Mouse (Mus musculus): ENCODE data around the gene Cdc42ep4. TPM values are rescaled to one million over a fixed set of nuclear protein-coding genes. Genes with fewer than 3 reads are reported as not detected.

Gene Cdc42ep4
- total and polyA plus RNA-seq, 2 experiments from 2014 or later = 75.4 to 102 TPM

DNA sequence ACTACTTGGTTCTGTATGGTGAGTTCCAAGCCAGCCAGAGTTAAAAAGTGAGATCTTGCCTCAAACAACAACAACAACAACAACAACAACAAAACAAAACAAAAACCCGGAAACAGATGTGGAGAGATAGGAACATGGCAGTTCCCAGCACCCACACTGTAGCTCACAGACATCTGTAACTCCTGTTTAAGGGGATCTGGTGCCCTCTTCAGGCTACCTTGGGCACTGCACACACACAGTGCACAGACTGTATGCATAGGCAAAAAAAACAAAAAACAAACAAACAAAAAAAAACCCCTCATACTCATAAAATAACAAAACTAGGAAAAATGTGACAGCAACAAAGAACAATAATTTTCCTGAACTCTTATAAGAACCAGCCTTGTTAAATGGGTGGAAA lies 8.7 kb downstream of the Cdc42ep4 start:
- TF ChIP-seq CTCF (IDR thresholded peaks at IDR 0.05; ENCODE audit: low read depth) = peak; percentile 45
- H3K9ac ChIP-seq = no peak overlapping the region
- no peaks in the 10 kb centered on the region for H3K27me3 ChIP-seq (ENCODE audit: insufficient read depth, low read length)
- H3K4me2 ChIP-seq (ENCODE audit: low read depth) = no peak overlapping the region
- H3K27ac ChIP-seq (ENCODE audit: low read depth, low read length) = no peak overlapping the region
- ATAC-seq = no peak
- H3K4me3 ChIP-seq (ENCODE audit: low read depth, low read length) = no peak overlapping the region
- H3K4me1 ChIP-seq (ENCODE audit: insufficient read depth) = 0 out of 2 replicates have a peak, but pooled peaks cover under 1% of the 10 kb centered on the region
- no peaks in the 10 kb centered on the region for H3K9me3 ChIP-seq (ENCODE audit: low read length)
- WGBS = 92% methylated on average over 1 of the region's 1 CpGs
- peaks cover 9% of the 10 kb centered on the region for H3K36me3 ChIP-seq (ENCODE audit: insufficient read depth)
- DNase-seq = no peak

DNA sequence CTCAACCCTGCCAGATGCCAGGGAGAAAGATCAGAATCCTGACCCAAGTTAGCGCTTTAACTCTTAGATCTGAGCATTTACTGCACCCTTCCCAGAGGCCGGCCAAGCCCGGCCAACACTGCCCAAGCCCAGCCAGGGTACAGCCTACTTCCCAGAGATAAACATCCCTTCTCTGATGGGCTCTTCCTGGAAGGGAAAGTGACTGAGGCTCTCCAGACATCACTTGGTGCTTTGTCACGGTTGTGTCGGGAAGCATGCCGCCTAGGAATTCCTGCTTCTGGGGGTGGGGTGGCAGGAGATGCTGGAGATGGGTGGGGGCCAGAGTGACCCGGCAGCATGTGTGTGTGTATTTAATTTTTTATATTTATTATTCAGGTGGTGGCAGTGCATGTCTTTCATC lies 11.6 kb downstream of the Cdc42ep4 start:
- 0 out of 2 replicates have a peak, but pooled peaks cover 5% of the 10 kb centered on the region for H3K36me3 ChIP-seq (ENCODE audit: insufficient read depth)
- no peak overlapping the region for H3K9ac ChIP-seq
- H3K4me1 ChIP-seq (ENCODE audit: insufficient read depth) = no peaks in the 10 kb centered on the region
- H3K9me3 ChIP-seq (ENCODE audit: low read length) = no peaks in the 10 kb centered on the region
- H3K4me3 ChIP-seq (ENCODE audit: low read depth, low read length) = no peak overlapping the region
- no peak for ATAC-seq
- no peak overlapping the region for H3K4me2 ChIP-seq (ENCODE audit: low read depth)
- TF ChIP-seq CTCF (IDR thresholded peaks at IDR 0.05; ENCODE audit: low read depth) = no peak
- 88% methylated on average over 7 of the region's 7 CpGs for WGBS
- H3K27ac ChIP-seq (ENCODE audit: low read depth, low read length) = no peak overlapping the region
- H3K27me3 ChIP-seq (ENCODE audit: insufficient read depth, low read length) = no peaks in the 10 kb centered on the region
- DNase-seq = no peak

DNA sequence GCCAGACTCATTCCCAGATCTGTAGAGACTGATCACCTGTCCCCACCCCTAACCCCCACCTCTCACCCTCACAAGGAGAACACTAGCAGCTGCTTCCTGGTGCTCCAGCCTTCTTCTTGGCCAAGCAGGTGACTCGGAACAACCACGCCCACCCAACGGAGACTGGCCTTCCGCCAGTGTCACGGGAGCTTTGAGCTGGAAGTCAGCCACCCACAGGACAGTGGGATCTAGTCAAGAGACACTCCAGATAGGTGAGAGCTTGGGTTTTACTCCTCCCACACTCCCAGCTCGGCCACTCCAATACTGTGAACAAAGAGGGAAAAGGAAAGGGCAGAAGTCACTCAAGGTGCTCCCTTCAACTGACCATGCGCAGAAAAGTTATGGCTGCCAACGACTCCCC lies 12.5 kb downstream of the Cdc42ep4 start:
- no peak overlapping the region for H3K4me2 ChIP-seq (ENCODE audit: low read depth)
- no peaks in the 10 kb centered on the region for H3K27me3 ChIP-seq (ENCODE audit: insufficient read depth, low read length)
- TF ChIP-seq CTCF (IDR thresholded peaks at IDR 0.05; ENCODE audit: low read depth) = no peak
- H3K9me3 ChIP-seq (ENCODE audit: low read length) = no peaks in the 10 kb centered on the region
- ATAC-seq (no peak), DNase-seq (no peak)
- H3K4me3 ChIP-seq (ENCODE audit: low read depth, low read length) = no peak overlapping the region
- H3K4me1 ChIP-seq (ENCODE audit: insufficient read depth) = no peaks in the 10 kb centered on the region
- H3K27ac ChIP-seq (ENCODE audit: low read depth, low read length) = no peak overlapping the region
- H3K9ac ChIP-seq = no peak overlapping the region
- WGBS = 78% methylated on average over 8 of the region's 8 CpGs
- H3K36me3 ChIP-seq (ENCODE audit: insufficient read depth) = 0 out of 2 replicates have a peak, but pooled peaks cover 3% of the 10 kb centered on the region

- Histone ChIP-seq H3K27me3 (ENCODE audit: insufficient read depth, low read length) (no peaks in the 10 kb centered on the region), H3K4me3 (ENCODE audit: low read depth, low read length) (no peak overlapping the region), H3K36me3 (ENCODE audit: insufficient read depth) (no peaks in the 10 kb centered on the region), H3K9me3 (ENCODE audit: low read length) (no peaks in the 10 kb centered on the region), H3K27ac (ENCODE audit: low read depth, low read length) (no peak overlapping the region), H3K4me2 (ENCODE audit: low read depth) (no peak overlapping the region), H3K4me1 (ENCODE audit: insufficient read depth) (no peaks in the 10 kb centered on the region), H3K9ac (no peak overlapping the region)
- WGBS = 77% methylated on average over 8 of the region's 8 CpGs
- ATAC-seq (no peak), DNase-seq (no peak)
- no peak for TF ChIP-seq CTCF (IDR thresholded peaks at IDR 0.05; ENCODE audit: low read depth)
Observed at GRCm38 (mm10) chr11:113737912-113738311, 13.8 kb downstream of the Cdc42ep4 start.

DNA sequence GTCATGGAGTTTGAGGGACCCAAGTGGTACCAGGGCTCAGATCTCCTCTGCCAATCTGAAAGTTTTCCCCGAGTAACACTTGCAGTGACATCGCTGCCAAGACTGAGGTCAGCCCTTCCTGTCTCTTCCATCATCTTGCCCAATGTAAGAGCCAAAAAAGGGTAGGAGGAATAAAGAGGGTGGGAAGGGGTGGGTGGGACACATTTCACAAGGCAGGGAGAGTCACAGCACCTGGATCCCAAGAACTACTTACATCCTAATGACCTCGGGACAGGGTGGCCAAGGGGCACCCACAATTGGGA lies 14.2 kb downstream of the Cdc42ep4 start:
- TF ChIP-seq CTCF (IDR thresholded peaks at IDR 0.05; ENCODE audit: low read depth) = no peak
- Histone ChIP-seq H3K27ac (ENCODE audit: low read depth, low read length) (no peak overlapping the region), H3K4me1 (ENCODE audit: insufficient read depth) (no peaks in the 10 kb centered on the region), H3K4me3 (ENCODE audit: low read depth, low read length) (no peak overlapping the region), H3K9ac (no peak overlapping the region), H3K9me3 (ENCODE audit: low read length) (no peaks in the 10 kb centered on the region), H3K4me2 (ENCODE audit: low read depth) (no peak overlapping the region), H3K36me3 (ENCODE audit: insufficient read depth) (no peaks in the 10 kb centered on the region), H3K27me3 (ENCODE audit: insufficient read depth, low read length) (no peaks in the 10 kb centered on the region)
- DNase-seq (no peak), ATAC-seq (no peak)
- 81% methylated on average over 3 of the region's 3 CpGs for WGBS

DNA sequence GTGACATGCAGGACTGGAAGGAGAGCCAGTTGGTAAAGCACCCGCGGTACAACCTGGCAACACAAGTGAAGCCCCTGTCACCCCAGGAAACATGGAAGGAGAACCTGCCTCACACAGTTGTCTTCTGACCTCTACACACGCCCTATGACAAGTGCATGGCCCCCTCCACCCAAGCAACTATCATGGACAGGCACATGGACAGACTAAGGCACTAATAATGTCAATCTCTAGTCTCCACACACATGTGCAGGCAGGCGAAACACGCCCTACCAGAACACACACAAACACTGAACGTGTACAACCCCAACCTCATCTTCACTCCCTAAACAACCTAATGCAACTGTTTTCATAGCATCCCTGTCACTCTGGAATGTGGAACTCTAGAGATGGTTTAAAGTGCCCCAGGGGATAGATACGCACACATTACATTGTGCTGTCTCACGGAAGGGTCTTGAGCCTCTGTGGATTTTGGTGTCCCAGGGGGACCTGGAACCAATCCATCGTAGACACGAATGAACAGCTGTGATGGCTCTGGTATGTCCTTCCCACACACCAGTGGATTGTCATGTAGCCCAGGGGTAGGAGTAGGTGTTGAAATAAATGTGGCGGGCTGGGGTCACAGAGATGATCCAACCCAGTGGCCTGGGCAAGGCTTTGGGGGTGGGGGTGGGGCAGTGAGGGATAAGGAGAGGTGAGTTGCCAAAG lies 14.7 kb downstream of the Cdc42ep4 start:
- ATAC-seq (no peak), DNase-seq (no peak)
- H3K4me2 ChIP-seq (ENCODE audit: low read depth) = no peak overlapping the region
- H3K4me1 ChIP-seq (ENCODE audit: insufficient read depth) = no peaks in the 10 kb centered on the region
- no peak overlapping the region for H3K27ac ChIP-seq (ENCODE audit: low read depth, low read length)
- H3K36me3 ChIP-seq (ENCODE audit: insufficient read depth) = no peaks in the 10 kb centered on the region
- H3K9me3 ChIP-seq (ENCODE audit: low read length) = no peaks in the 10 kb centered on the region
- WGBS = 86% methylated on average over 11 of the region's 11 CpGs
- H3K4me3 ChIP-seq (ENCODE audit: low read depth, low read length) = no peak overlapping the region
- no peaks in the 10 kb centered on the region for H3K27me3 ChIP-seq (ENCODE audit: insufficient read depth, low read length)
- no peak overlapping the region for H3K9ac ChIP-seq
- no peak for TF ChIP-seq CTCF (IDR thresholded peaks at IDR 0.05; ENCODE audit: low read depth)

DNA sequence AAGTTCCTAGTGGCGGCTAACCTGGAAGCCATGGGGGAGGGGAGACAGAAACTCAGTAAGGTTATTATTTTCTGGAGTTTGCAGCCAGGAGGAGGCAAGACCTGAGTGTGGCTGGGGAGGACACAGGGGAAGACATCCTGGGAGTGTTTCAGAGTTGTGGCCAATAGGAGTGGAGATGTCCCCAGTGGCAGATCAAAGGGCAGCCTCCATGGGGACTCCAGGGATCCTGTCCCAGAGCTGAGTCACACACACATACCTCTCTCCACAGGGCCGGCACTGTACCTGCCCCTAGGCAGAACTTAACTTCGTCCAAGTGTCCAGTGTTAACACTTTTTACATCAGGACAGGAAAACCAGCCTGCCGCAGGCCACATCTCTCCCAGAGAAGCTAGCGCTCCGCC lies 16.5 kb downstream of the Cdc42ep4 start:
- ATAC-seq (no peak), DNase-seq (no peak)
- no peaks in the 10 kb centered on the region for H3K4me1 ChIP-seq (ENCODE audit: insufficient read depth)
- no peak overlapping the region for H3K27ac ChIP-seq (ENCODE audit: low read depth, low read length)
- H3K9me3 ChIP-seq (ENCODE audit: low read length) = no peaks in the 10 kb centered on the region
- no peak overlapping the region for H3K4me3 ChIP-seq (ENCODE audit: low read depth, low read length)
- no peak overlapping the region for H3K9ac ChIP-seq
- WGBS = 80% methylated on average over 6 of the region's 6 CpGs
- no peak for TF ChIP-seq CTCF (IDR thresholded peaks at IDR 0.05; ENCODE audit: low read depth)
- H3K4me2 ChIP-seq (ENCODE audit: low read depth) = no peak overlapping the region
- no peaks in the 10 kb centered on the region for H3K36me3 ChIP-seq (ENCODE audit: insufficient read depth)
- no peaks in the 10 kb centered on the region for H3K27me3 ChIP-seq (ENCODE audit: insufficient read depth, low read length)

All from forebrain, postnatal 0 days (tissue).